Mouse (Mus musculus): ENCODE results near the gene Tmbim1. TPM values are rescaled to one million over a fixed set of nuclear protein-coding genes. Genes with fewer than 3 reads are reported as not detected.
A peak's percentile ranks its signal among the peaks of the same experiment; 100 is the strongest.
"Not testable (repeated sequence)": the region's sequence is repeated elsewhere in the genome, so short reads cannot be mapped to it uniquely, and the experiment has no call there.

Tmbim1 gene
- polyA plus RNA-seq, 1 experiment from 2014 or later = 3.7 TPM

GRCm38 (mm10) chr1:74332930-74333329 lies 27.5 kb upstream of the Tmbim1 start:
- Histone ChIP-seq H3K27me3 (replicated peaks; ENCODE audit: control insufficient read depth, insufficient read depth, low read length) (no peaks in the 10 kb centered on the region), H3K36me3 (ENCODE audit: control insufficient read depth, insufficient read depth, low read length) (no peaks in the 10 kb centered on the region), H3K4me1 (ENCODE audit: control insufficient read depth, insufficient read depth, low read length) (peaks cover 11% of the 10 kb centered on the region), H3K4me3 (ENCODE audit: low read depth, low read length) (peak overlapping the region; percentile 46), H3K9ac (ENCODE audit: low read length) (peak overlapping the region; percentile 75), H3K9me3 (replicated peaks; ENCODE audit: control insufficient read depth, low read length) (no peaks in the 10 kb centered on the region), H3K4me2 (ENCODE audit: low read length) (peak overlapping the region; percentile 85), H3K27ac (ENCODE audit: low read depth, low read length) (peak overlapping the region; percentile 82)
- 0 out of 2 replicates have a peak, but pooled peaks have one; percentile 1 for ATAC-seq
- DNase-seq (ENCODE audit: low spot score) = no peak
- 4% methylated on average over 9 of the region's 9 CpGs for WGBS

GRCm38 (mm10) chr1:74332241-74332763 lies 26.9 kb upstream of the Tmbim1 start:
- peak overlapping the region; percentile 46 for H3K4me3 ChIP-seq (ENCODE audit: low read depth, low read length)
- peaks cover 11% of the 10 kb centered on the region for H3K4me1 ChIP-seq (ENCODE audit: control insufficient read depth, insufficient read depth, low read length)
- peak overlapping the region; percentile 82 for H3K27ac ChIP-seq (ENCODE audit: low read depth, low read length)
- H3K27me3 ChIP-seq (replicated peaks; ENCODE audit: control insufficient read depth, insufficient read depth, low read length) = no peaks in the 10 kb centered on the region
- no peaks in the 10 kb centered on the region for H3K9me3 ChIP-seq (replicated peaks; ENCODE audit: control insufficient read depth, low read length)
- peak overlapping the region; percentile 85 for H3K4me2 ChIP-seq (ENCODE audit: low read length)
- under 1% methylated on average over 36 of the region's 36 CpGs for WGBS
- DNase-seq (ENCODE audit: low spot score) = peak; percentile 98
- peak overlapping the region; percentile 75 for H3K9ac ChIP-seq (ENCODE audit: low read length)
- peak; percentile 96 for ATAC-seq
- H3K36me3 ChIP-seq (ENCODE audit: control insufficient read depth, insufficient read depth, low read length) = no peaks in the 10 kb centered on the region

GRCm38 (mm10) chr1:74331046-74331681 lies 25.7 kb upstream of the Tmbim1 start:
- no peak overlapping the region for H3K4me3 ChIP-seq (ENCODE audit: low read depth, low read length)
- no peaks in the 10 kb centered on the region for H3K9me3 ChIP-seq (replicated peaks; ENCODE audit: control insufficient read depth, low read length)
- no peaks in the 10 kb centered on the region for H3K36me3 ChIP-seq (ENCODE audit: control insufficient read depth, insufficient read depth, low read length)
- DNase-seq (ENCODE audit: low spot score) (no peak), ATAC-seq (no peak)
- H3K4me2 ChIP-seq (ENCODE audit: low read length) = no peak overlapping the region
- no peak overlapping the region for H3K9ac ChIP-seq (ENCODE audit: low read length)
- 81% methylated on average over 4 of the region's 4 CpGs for WGBS
- H3K27me3 ChIP-seq (replicated peaks; ENCODE audit: control insufficient read depth, insufficient read depth, low read length) = no peaks in the 10 kb centered on the region
- H3K4me1 ChIP-seq (ENCODE audit: control insufficient read depth, insufficient read depth, low read length) = peaks cover 11% of the 10 kb centered on the region
- H3K27ac ChIP-seq (ENCODE audit: low read depth, low read length) = no peak overlapping the region

DNA sequence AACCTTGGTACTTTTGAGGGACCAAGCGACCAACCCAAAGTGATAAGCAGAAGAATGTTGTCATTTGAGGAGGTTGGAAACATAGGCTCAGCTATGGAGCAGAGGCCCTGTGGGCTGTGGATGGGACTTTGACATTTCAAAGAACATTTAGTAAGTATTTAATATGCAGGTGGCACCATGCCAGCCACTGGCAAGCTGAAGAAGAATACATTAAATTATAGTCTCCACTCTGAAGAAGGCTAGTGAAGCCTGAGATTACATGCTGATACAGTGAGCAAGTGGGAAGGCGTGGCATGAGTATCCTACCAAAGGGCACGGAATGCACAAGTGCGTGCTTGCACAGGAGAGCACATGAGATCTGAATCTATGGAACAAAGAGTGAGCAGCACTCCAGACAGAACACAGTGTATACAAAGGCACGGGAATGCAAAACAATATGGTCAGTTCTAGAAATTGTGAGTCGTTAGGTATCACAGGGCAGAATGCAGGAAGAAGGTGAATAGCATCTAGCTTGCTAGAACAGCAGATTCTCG lies 24.5 kb upstream of the Tmbim1 start:
- DNase-seq (ENCODE audit: low spot score) (peak; percentile 48), ATAC-seq (no peak)
- Histone ChIP-seq H3K27me3 (replicated peaks; ENCODE audit: control insufficient read depth, insufficient read depth, low read length) (no peaks in the 10 kb centered on the region), H3K9ac (ENCODE audit: low read length) (no peak overlapping the region), H3K36me3 (ENCODE audit: control insufficient read depth, insufficient read depth, low read length) (no peaks in the 10 kb centered on the region), H3K4me3 (ENCODE audit: low read depth, low read length) (no peak overlapping the region), H3K9me3 (replicated peaks; ENCODE audit: control insufficient read depth, low read length) (no peaks in the 10 kb centered on the region), H3K4me1 (ENCODE audit: control insufficient read depth, insufficient read depth, low read length) (peaks cover 11% of the 10 kb centered on the region), H3K4me2 (ENCODE audit: low read length) (no peak overlapping the region), H3K27ac (ENCODE audit: low read depth, low read length) (no peak overlapping the region)
- 68% methylated on average over 7 of the region's 7 CpGs for WGBS

- not testable (repeated sequence) for H3K4me3 ChIP-seq (ENCODE audit: low read depth, low read length); H3K9me3 ChIP-seq (replicated peaks; ENCODE audit: control insufficient read depth, low read length); H3K4me1 ChIP-seq (ENCODE audit: control insufficient read depth, insufficient read depth, low read length); H3K9ac ChIP-seq (ENCODE audit: low read length); ATAC-seq; H3K27me3 ChIP-seq (replicated peaks; ENCODE audit: control insufficient read depth, insufficient read depth, low read length); H3K4me2 ChIP-seq (ENCODE audit: low read length); H3K36me3 ChIP-seq (ENCODE audit: control insufficient read depth, insufficient read depth, low read length); DNase-seq (ENCODE audit: low spot score); H3K27ac ChIP-seq (ENCODE audit: low read depth, low read length)
- WGBS = 86% methylated on average over 2 of the region's 2 CpGs
These were observed 21.5 kb upstream of the Tmbim1 start for GRCm38 (mm10) chr1:74326916-74327315.

GRCm38 (mm10) chr1:74321396-74321795 lies 16.0 kb upstream of the Tmbim1 start:
- ATAC-seq (no peak), DNase-seq (ENCODE audit: low spot score) (no peak)
- no peaks in the 10 kb centered on the region for H3K9me3 ChIP-seq (replicated peaks; ENCODE audit: control insufficient read depth, low read length)
- no peaks in the 10 kb centered on the region for H3K36me3 ChIP-seq (ENCODE audit: control insufficient read depth, insufficient read depth, low read length)
- no peaks in the 10 kb centered on the region for H3K27me3 ChIP-seq (replicated peaks; ENCODE audit: control insufficient read depth, insufficient read depth, low read length)
- H3K4me3 ChIP-seq (ENCODE audit: low read depth, low read length) = no peak overlapping the region
- H3K9ac ChIP-seq (ENCODE audit: low read length) = no peak overlapping the region
- H3K4me2 ChIP-seq (ENCODE audit: low read length) = no peak overlapping the region
- WGBS = 84% methylated on average over 3 of the region's 3 CpGs
- no peaks in the 10 kb centered on the region for H3K4me1 ChIP-seq (ENCODE audit: control insufficient read depth, insufficient read depth, low read length)
- H3K27ac ChIP-seq (ENCODE audit: low read depth, low read length) = no peak overlapping the region

DNA sequence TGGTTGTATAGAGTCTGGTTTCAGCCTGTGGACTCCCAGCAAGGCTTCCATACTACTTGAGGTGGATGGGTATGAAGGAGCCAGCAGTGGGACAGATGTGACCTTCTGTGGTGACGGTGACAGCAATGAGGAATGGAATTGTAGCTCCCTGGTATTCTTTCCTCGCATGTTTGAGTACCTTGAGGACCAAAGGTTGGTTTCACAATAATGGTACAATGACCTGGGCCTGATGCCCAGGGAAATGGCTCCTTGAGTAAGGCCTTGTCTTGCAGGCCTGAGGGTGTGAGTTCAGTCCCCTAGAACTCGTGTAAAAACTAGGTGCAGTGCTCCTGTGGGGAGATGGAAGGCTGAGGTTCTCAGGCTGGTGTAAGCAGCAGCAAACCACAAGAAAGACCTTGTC lies 13.3 kb upstream of the Tmbim1 start:
- no peak overlapping the region for H3K27ac ChIP-seq (ENCODE audit: low read depth, low read length)
- no peak overlapping the region for H3K4me3 ChIP-seq (ENCODE audit: low read depth, low read length)
- no peak overlapping the region for H3K4me2 ChIP-seq (ENCODE audit: low read length)
- ATAC-seq (no peak), DNase-seq (ENCODE audit: low spot score) (no peak)
- no peaks in the 10 kb centered on the region for H3K9me3 ChIP-seq (replicated peaks; ENCODE audit: control insufficient read depth, low read length)
- no peaks in the 10 kb centered on the region for H3K36me3 ChIP-seq (ENCODE audit: control insufficient read depth, insufficient read depth, low read length)
- WGBS = 87% methylated on average over 3 of the region's 3 CpGs
- no peak overlapping the region for H3K9ac ChIP-seq (ENCODE audit: low read length)
- no peaks in the 10 kb centered on the region for H3K27me3 ChIP-seq (replicated peaks; ENCODE audit: control insufficient read depth, insufficient read depth, low read length)
- H3K4me1 ChIP-seq (ENCODE audit: control insufficient read depth, insufficient read depth, low read length) = no peaks in the 10 kb centered on the region

- no peaks in the 10 kb centered on the region for H3K27me3 ChIP-seq (replicated peaks; ENCODE audit: control insufficient read depth, insufficient read depth, low read length)
- 88% methylated on average over 4 of the region's 4 CpGs for WGBS
These were observed 10.8 kb upstream of the Tmbim1 start for GRCm38 (mm10) chr1:74316114-74316827.

GRCm38 (mm10) chr1:74314796-74315195 lies 9.4 kb upstream of the Tmbim1 start:
- 90% methylated on average over 3 of the region's 3 CpGs for WGBS
- no peaks in the 10 kb centered on the region for H3K36me3 ChIP-seq (ENCODE audit: control insufficient read depth, insufficient read depth, low read length)
- no peak for ATAC-seq
- no peak overlapping the region for H3K4me3 ChIP-seq (ENCODE audit: low read depth, low read length)
- H3K4me2 ChIP-seq (ENCODE audit: low read length) = no peak overlapping the region
- H3K27me3 ChIP-seq (replicated peaks; ENCODE audit: control insufficient read depth, insufficient read depth, low read length) = no peaks in the 10 kb centered on the region
- DNase-seq (ENCODE audit: low spot score) = no peak
- H3K9me3 ChIP-seq (replicated peaks; ENCODE audit: control insufficient read depth, low read length) = no peaks in the 10 kb centered on the region
- H3K4me1 ChIP-seq (ENCODE audit: control insufficient read depth, insufficient read depth, low read length) = no peaks in the 10 kb centered on the region
- no peak overlapping the region for H3K27ac ChIP-seq (ENCODE audit: low read depth, low read length)
- H3K9ac ChIP-seq (ENCODE audit: low read length) = no peak overlapping the region

More at GRCm38 (mm10) chr1:74316114-74316827, 10.8 kb upstream of the Tmbim1 start:
- no peak overlapping the region for H3K9ac ChIP-seq (ENCODE audit: low read length)
- no peak for ATAC-seq
- no peaks in the 10 kb centered on the region for H3K36me3 ChIP-seq (ENCODE audit: control insufficient read depth, insufficient read depth, low read length)
- H3K4me1 ChIP-seq (ENCODE audit: control insufficient read depth, insufficient read depth, low read length) = no peaks in the 10 kb centered on the region
- no peak overlapping the region for H3K4me3 ChIP-seq (ENCODE audit: low read depth, low read length)
- H3K4me2 ChIP-seq (ENCODE audit: low read length) = no peak overlapping the region
- no peak for DNase-seq (ENCODE audit: low spot score)
- H3K27ac ChIP-seq (ENCODE audit: low read depth, low read length) = no peak overlapping the region
- H3K9me3 ChIP-seq (replicated peaks; ENCODE audit: control insufficient read depth, low read length) = no peaks in the 10 kb centered on the region

Measured in forebrain, embryonic 14.5 days (tissue).